Mouse (Mus musculus) embryonic facial prominence, embryonic 15.5 days (tissue): ENCODE results near the gene Gm21964. TPM values are rescaled to one million over a fixed set of nuclear protein-coding genes. Genes with fewer than 3 reads are reported as not detected.

Experiments
- ATAC-seq: fragments of 200-750 bp; cut with Nextera tagmentation; 2 replicates; pipeline ENCODE4 v1.8.0; 2017; ENCODE audit warnings: low read depth, moderate TSS enrichment; ENCODE audit not compliant: insufficient number of reproducible peaks, low FRiP score, low TSS enrichment
- H3K27ac ChIP-seq: fragments of 300-500 bp; sonication (generic); replicated peaks from 2 replicates; pipeline ENCODE4 v1.5.1; 2015; ENCODE audit warnings: mild to moderate bottlenecking, inconsistent platforms
- H3K27me3 ChIP-seq: fragments of 300-500 bp; sonication (generic); 2 replicates; pipeline ENCODE4 v1.6.1; 2015; ENCODE audit warnings: inconsistent platforms
- H3K36me3 ChIP-seq: fragments of 300-500 bp; sonication (generic); 2 replicates; pipeline ENCODE4 v1.6.1; 2015; ENCODE audit warnings: mild to moderate bottlenecking, inconsistent platforms
- H3K4me1 ChIP-seq: fragments of 300-500 bp; sonication (generic); 2 replicates; pipeline ENCODE4 v1.6.1; 2015; ENCODE audit warnings: inconsistent platforms
- H3K4me2 ChIP-seq: fragments of 300-500 bp; sonication (generic); replicated peaks from 2 replicates; pipeline ENCODE4 v1.6.1; 2015; ENCODE audit warnings: mild to moderate bottlenecking, inconsistent platforms
- H3K4me3 ChIP-seq: fragments of 300-500 bp; sonication (generic); replicated peaks from 2 replicates; pipeline ENCODE4 v1.5.1; 2015; ENCODE audit warnings: mild to moderate bottlenecking, inconsistent platforms
- H3K9ac ChIP-seq: fragments of 300-500 bp; sonication (generic); 2 replicates; pipeline ENCODE4 v1.6.1; 2015; ENCODE audit warnings: inconsistent platforms
- H3K9me3 ChIP-seq: fragments of 300-500 bp; sonication (generic); replicated peaks from 2 replicates; pipeline ENCODE4 v1.6.1; 2016; ENCODE audit warnings: inconsistent platforms
- WGBS: fragments of 180-500 bp; shearing (Covaris S2); methylation state at CpG from one replicate; pipeline ENCODE4 v1.1.7; 2015; 5-methylcytosine and 5-hydroxymethylcytosine counted together
- polyA plus RNA-seq: library from polyadenylated mRNA; unstranded; fragments of >200 nt; fragmentation: Nextera tagmentation; extraction: Ambion mirVana; gene quantifications from 2 replicates; pipeline ENCODE4 v1.2.1, GENCODE M21; 2015

The Gm21964 gene
- not detected in 2 replicates for polyA plus RNA-seq

GRCm38 (mm10) chr8:110100907-110101306, at the start of gene Gm21964:
Gm21964 (plus strand) TSS chr8:110101207.
- Histone ChIP-seq H3K9ac (no peak within 1 kb of the TSS), H3K4me2 (no peak within 1 kb of the TSS), H3K27me3 (no peaks in the 10 kb centered on the region), H3K27ac (no peak within 1 kb of the TSS), H3K36me3 (no peaks in the 10 kb centered on the region), H3K9me3 (no peaks in the 10 kb centered on the region), H3K4me1 (no peaks in the 10 kb centered on the region), H3K4me3 (no peak within 1 kb of the TSS)
- no peak for ATAC-seq
- WGBS, result 86% methylated on average over 12 of the region's 12 CpGs

- no peak for ATAC-seq
- H3K9me3 ChIP-seq, result no peaks in the 10 kb centered on the region
- no peak overlapping the region for H3K27ac ChIP-seq
- H3K36me3 ChIP-seq, result no peaks in the 10 kb centered on the region
- H3K4me2 ChIP-seq, result no peak overlapping the region
- 81% methylated on average over 6 of the region's 6 CpGs for WGBS
- no peaks in the 10 kb centered on the region for H3K27me3 ChIP-seq
- H3K4me1 ChIP-seq, result no peaks in the 10 kb centered on the region
- no peak overlapping the region for H3K4me3 ChIP-seq
- H3K9ac ChIP-seq, result no peak overlapping the region
Observed at GRCm38 (mm10) chr8:110051208-110051607, 49.8 kb upstream of the Gm21964 start.

- H3K4me2 ChIP-seq, result no peak overlapping the region
- no peak overlapping the region for H3K9ac ChIP-seq
- ATAC-seq, result no peak
- H3K27me3 ChIP-seq, result no peaks in the 10 kb centered on the region
- WGBS, result 80% methylated on average over 8 of the region's 8 CpGs
- no peaks in the 10 kb centered on the region for H3K4me1 ChIP-seq
- no peak overlapping the region for H3K27ac ChIP-seq
- no peaks in the 10 kb centered on the region; the same call in 1 of the 2 replicates for H3K9me3 ChIP-seq
- H3K4me3 ChIP-seq, result no peak overlapping the region
- H3K36me3 ChIP-seq, result no peaks in the 10 kb centered on the region
Observed at GRCm38 (mm10) chr8:110058207-110058606, 42.8 kb upstream of the Gm21964 start.

- no peak overlapping the region for H3K27ac ChIP-seq
- no peak for ATAC-seq
- H3K4me1 ChIP-seq, result no peaks in the 10 kb centered on the region
- no peak overlapping the region for H3K4me2 ChIP-seq
- no peaks in the 10 kb centered on the region for H3K36me3 ChIP-seq
- WGBS, result 80% methylated on average over 9 of the region's 9 CpGs
- no peaks in the 10 kb centered on the region for H3K27me3 ChIP-seq
- no peak overlapping the region for H3K4me3 ChIP-seq
- no peak overlapping the region for H3K9ac ChIP-seq
- H3K9me3 ChIP-seq, result no peaks in the 10 kb centered on the region; the same call in 1 of the 2 replicates
Observed at GRCm38 (mm10) chr8:110064161-110064560, 36.8 kb upstream of the Gm21964 start.

GRCm38 (mm10) chr8:110064606-110065365, 36.2 kb upstream of the Gm21964 start:
- Histone ChIP-seq H3K4me1 (no peaks in the 10 kb centered on the region), H3K4me3 (no peak overlapping the region), H3K36me3 (no peaks in the 10 kb centered on the region), H3K27ac (no peak overlapping the region), H3K9ac (no peak overlapping the region), H3K4me2 (no peak overlapping the region), H3K27me3 (no peaks in the 10 kb centered on the region), H3K9me3 (no peaks in the 10 kb centered on the region; the same call in 1 of the 2 replicates)
- WGBS, result 92% methylated on average over 18 of the region's 18 CpGs
- ATAC-seq, result no peak

- Histone ChIP-seq H3K9me3 (no peaks in the 10 kb centered on the region; the same call in 1 of the 2 replicates), H3K27ac (no peak overlapping the region), H3K27me3 (no peaks in the 10 kb centered on the region), H3K9ac (no peak overlapping the region), H3K4me2 (no peak overlapping the region), H3K36me3 (no peaks in the 10 kb centered on the region), H3K4me1 (no peaks in the 10 kb centered on the region), H3K4me3 (no peak overlapping the region)
- 88% methylated on average over 4 of the region's 4 CpGs for WGBS
- no peak for ATAC-seq
Observed at GRCm38 (mm10) chr8:110065676-110066075, 35.3 kb upstream of the Gm21964 start.

GRCm38 (mm10) chr8:110069706-110070105, 31.3 kb upstream of the Gm21964 start:
- no peaks in the 10 kb centered on the region for H3K27me3 ChIP-seq
- 72% methylated on average over 4 of the region's 4 CpGs for WGBS
- no peak for ATAC-seq
- no peaks in the 10 kb centered on the region for H3K4me1 ChIP-seq
- no peak overlapping the region for H3K9ac ChIP-seq
- no peaks in the 10 kb centered on the region for H3K9me3 ChIP-seq
- H3K4me3 ChIP-seq, result no peak overlapping the region
- H3K4me2 ChIP-seq, result no peak overlapping the region
- H3K27ac ChIP-seq, result no peak overlapping the region
- H3K36me3 ChIP-seq, result no peaks in the 10 kb centered on the region

GRCm38 (mm10) chr8:110071600-110071999, 29.4 kb upstream of the Gm21964 start:
- WGBS, result 14% methylated on average over 9 of the region's 9 CpGs
- ATAC-seq, result no peak
- no peak overlapping the region for H3K9ac ChIP-seq
- no peaks in the 10 kb centered on the region for H3K27me3 ChIP-seq
- H3K4me2 ChIP-seq, result no peak overlapping the region
- no peak overlapping the region for H3K27ac ChIP-seq
- H3K36me3 ChIP-seq, result no peaks in the 10 kb centered on the region
- no peaks in the 10 kb centered on the region for H3K9me3 ChIP-seq
- H3K4me1 ChIP-seq, result no peaks in the 10 kb centered on the region
- no peak overlapping the region for H3K4me3 ChIP-seq

GRCm38 (mm10) chr8:110074496-110074895, 26.5 kb upstream of the Gm21964 start:
- no peaks in the 10 kb centered on the region for H3K9me3 ChIP-seq

GRCm38 (mm10) chr8:110079282-110080221, 21.5 kb upstream of the Gm21964 start, which contains the start of gene Zfp612:
Zfp612 (plus strand) TSS chr8:110079746.
- Histone ChIP-seq H3K27ac (no peak within 1 kb of the TSS), H3K4me3 (peak within 1 kb of the TSS; percentile 67), H3K4me1 (peaks cover 7% of the 10 kb centered on the region; the same call in 1 of the 2 replicates), H3K27me3 (no peaks in the 10 kb centered on the region), H3K4me2 (peak within 1 kb of the TSS; percentile 86), H3K9ac (peak within 1 kb of the TSS; percentile 45), H3K9me3 (no peaks in the 10 kb centered on the region), H3K36me3 (peaks cover 10% of the 10 kb centered on the region; the same call in 1 of the 2 replicates)
- peak; percentile 84 for ATAC-seq
- 6% methylated on average over 54 of the region's 54 CpGs for WGBS

More at GRCm38 (mm10) chr8:110074496-110074895, 26.5 kb upstream of the Gm21964 start:
- Histone ChIP-seq H3K36me3 (no peaks in the 10 kb centered on the region), H3K27ac (no peak overlapping the region), H3K9ac (no peak overlapping the region), H3K4me2 (no peak overlapping the region), H3K4me3 (no peak overlapping the region), H3K4me1 (peaks cover 3% of the 10 kb centered on the region; the same call in 1 of the 2 replicates), H3K27me3 (no peaks in the 10 kb centered on the region)
- WGBS, result 83% methylated on average over 8 of the region's 8 CpGs
- ATAC-seq, result no peak
